Mouse (Mus musculus): ENCODE results near the gene Ulk3. TPM values are rescaled to one million over a fixed set of nuclear protein-coding genes. Genes with fewer than 3 reads are reported as not detected.

The Ulk3 gene
- total and polyA plus RNA-seq, 3 experiments: 2.6 to 11.4 (median 10.0) TPM

GRCm38 (mm10) chr9:57644944-57645893 is 56.0 kb downstream of the Ulk3 start (continued):
- TF ChIP-seq IRF4 (IDR thresholded peaks at IDR 0.05; ENCODE audit: low read depth, low read length) (peak; percentile 54; the same call in 1 of the 2 replicates), CTCF (conservative IDR thresholded peaks at IDR 0.05 in 1 of 2, IDR thresholded peaks at IDR 0.05 in 1 of 2; ENCODE audit: low read depth in 2 of 2, low read length in 2 of 2) (peak; percentile 40 to 89; a peak in 3 of 4 replicates), MAZ (IDR thresholded peaks at IDR 0.05; ENCODE audit: low read depth, low read length) (peak; percentile 88), UBTF (IDR thresholded peaks at IDR 0.05; ENCODE audit: low read depth, low read length) (peak; percentile 97), NRF1 (IDR thresholded peaks at IDR 0.05; ENCODE audit: low read depth, low read length) (peak; percentile 97), MXI1 (IDR thresholded peaks at IDR 0.05; ENCODE audit: low read depth, low read length) (peak; percentile 52; the same call in 1 of the 2 replicates), ZNF384 (IDR thresholded peaks at IDR 0.05; ENCODE audit: low read depth, low read length) (no peak), ZMIZ1 (IDR thresholded peaks at IDR 0.05; ENCODE audit: low read depth, low read length) (peak; percentile 42; the same call in 1 of the 2 replicates), HCFC1 (IDR thresholded peaks at IDR 0.05; ENCODE audit: low read depth, low read length) (peak; percentile 56), BHLHE40 (IDR thresholded peaks at IDR 0.05; ENCODE audit: low read depth, low read length) (peak; percentile 61; the same call in 1 of the 2 replicates)

Other genes with a start within 250 kb of the Ulk3 start
- gene Ppcdc, start 149.3 kb upstream of the Ulk3 start, total RNA-seq (2012; rRNA removed): 39.6 and 50.3 TPM in 2 replicates
- 44.1 and 44.9 TPM in 2 replicates for gene Ppcdc, start 149.3 kb upstream of the Ulk3 start, total RNA-seq (2014; rRNA removed)
- gene Ppcdc, start 149.3 kb upstream of the Ulk3 start, polyA plus RNA-seq (2012; ENCODE audit: insufficient read length, low read depth): 36.2 and 38.8 TPM in 2 replicates
- gene Scamp5, start 121.4 kb upstream of the Ulk3 start, total RNA-seq (2012; rRNA removed): 2.1 and 2.7 TPM in 2 replicates
- 0.34 and 0.54 TPM in 2 replicates for gene Scamp5, start 121.4 kb upstream of the Ulk3 start, total RNA-seq (2014; rRNA removed)
- 0.48 and 0.99 TPM in 2 replicates for gene Scamp5, start 121.4 kb upstream of the Ulk3 start, polyA plus RNA-seq (2012; ENCODE audit: insufficient read length, low read depth)
- gene Rpp25, start 85.4 kb upstream of the Ulk3 start, total RNA-seq (2012; rRNA removed): 0.21 TPM in 1 of 2 replicates, not detected in the other
- gene Rpp25, start 85.4 kb upstream of the Ulk3 start, total RNA-seq (2014; rRNA removed): not detected in 2 replicates
- not detected in 2 replicates for gene Rpp25, start 85.4 kb upstream of the Ulk3 start, polyA plus RNA-seq (2012; ENCODE audit: insufficient read length, low read depth)
- gene Cox5a, start 68.2 kb upstream of the Ulk3 start, total RNA-seq (2012; rRNA removed): 179 and 203 TPM in 2 replicates
- 229 and 257 TPM in 2 replicates for gene Cox5a, start 68.2 kb upstream of the Ulk3 start, total RNA-seq (2014; rRNA removed)
- 255 and 279 TPM in 2 replicates for gene Cox5a, start 68.2 kb upstream of the Ulk3 start, polyA plus RNA-seq (2012; ENCODE audit: insufficient read length, low read depth)
- 10.6 and 11.8 TPM in 2 replicates for gene Fam219b, start 51.9 kb upstream of the Ulk3 start, total RNA-seq (2012; rRNA removed)
- 8.3 and 9.3 TPM in 2 replicates for gene Fam219b, start 51.9 kb upstream of the Ulk3 start, total RNA-seq (2014; rRNA removed)
- gene Fam219b, start 51.9 kb upstream of the Ulk3 start, polyA plus RNA-seq (2012; ENCODE audit: insufficient read length, low read depth): 9.2 and 10.2 TPM in 2 replicates
- gene Mpi, start 36.7 kb upstream of the Ulk3 start, total RNA-seq (2012; rRNA removed): 28.6 and 33.2 TPM in 2 replicates
- gene Mpi, start 36.7 kb upstream of the Ulk3 start, total RNA-seq (2014; rRNA removed): 28.2 and 29.0 TPM in 2 replicates
- gene Mpi, start 36.7 kb upstream of the Ulk3 start, polyA plus RNA-seq (2012; ENCODE audit: insufficient read length, low read depth): 36.7 and 37.3 TPM in 2 replicates
- 52.2 and 60.9 TPM in 2 replicates for gene Scamp2, start 28.5 kb upstream of the Ulk3 start, total RNA-seq (2012; rRNA removed)
- gene Scamp2, start 28.5 kb upstream of the Ulk3 start, total RNA-seq (2014; rRNA removed): 38.6 and 46.4 TPM in 2 replicates
- gene Scamp2, start 28.5 kb upstream of the Ulk3 start, polyA plus RNA-seq (2012; ENCODE audit: insufficient read length, low read depth): 77.2 and 91.6 TPM in 2 replicates
- not detected in 2 replicates for gene Cplx3, start 16.8 kb downstream of the Ulk3 start, total RNA-seq (2012; rRNA removed)
- not detected in 2 replicates for gene Cplx3, start 16.8 kb downstream of the Ulk3 start, total RNA-seq (2014; rRNA removed)
- 0.09 TPM in 1 of 2 replicates, not detected in the other for gene Cplx3, start 16.8 kb downstream of the Ulk3 start, polyA plus RNA-seq (2012; ENCODE audit: insufficient read length, low read depth)
- 0.08 TPM in 1 of 2 replicates, not detected in the other for gene Lman1l, start 31.3 kb downstream of the Ulk3 start, total RNA-seq (2012; rRNA removed)
- gene Lman1l, start 31.3 kb downstream of the Ulk3 start, total RNA-seq (2014; rRNA removed): not detected in 2 replicates
- gene Lman1l, start 31.3 kb downstream of the Ulk3 start, polyA plus RNA-seq (2012; ENCODE audit: insufficient read length, low read depth): 0.19 and 0.29 TPM in 2 replicates
- 111 and 122 TPM in 2 replicates for gene Csk, start 64.2 kb downstream of the Ulk3 start, total RNA-seq (2012; rRNA removed)
- 111 and 125 TPM in 2 replicates for gene Csk, start 64.2 kb downstream of the Ulk3 start, total RNA-seq (2014; rRNA removed)
- 139 and 153 TPM in 2 replicates for gene Csk, start 64.2 kb downstream of the Ulk3 start, polyA plus RNA-seq (2012; ENCODE audit: insufficient read length, low read depth)
- gene Cyp1a2, start 94.3 kb downstream of the Ulk3 start, total RNA-seq (2012; rRNA removed): not detected in 2 replicates
- gene Cyp1a2, start 94.3 kb downstream of the Ulk3 start, total RNA-seq (2014; rRNA removed): not detected in 2 replicates
- not detected in 2 replicates for gene Cyp1a2, start 94.3 kb downstream of the Ulk3 start, polyA plus RNA-seq (2012; ENCODE audit: insufficient read length, low read depth)
- gene Cyp1a1, start 98.5 kb downstream of the Ulk3 start, total RNA-seq (2012; rRNA removed): 0.08 and 0.13 TPM in 2 replicates
- gene Cyp1a1, start 98.5 kb downstream of the Ulk3 start, total RNA-seq (2014; rRNA removed): 0.11 and 0.19 TPM in 2 replicates
- not detected in 2 replicates for gene Cyp1a1, start 98.5 kb downstream of the Ulk3 start, polyA plus RNA-seq (2012; ENCODE audit: insufficient read length, low read depth)
- gene Edc3, start 119.1 kb downstream of the Ulk3 start, total RNA-seq (2012; rRNA removed): 9.6 and 10.6 TPM in 2 replicates
- gene Edc3, start 119.1 kb downstream of the Ulk3 start, total RNA-seq (2014; rRNA removed): 10.9 and 13.6 TPM in 2 replicates
- gene Edc3, start 119.1 kb downstream of the Ulk3 start, polyA plus RNA-seq (2012; ENCODE audit: insufficient read length, low read depth): 24.1 and 27.9 TPM in 2 replicates
- 39.9 and 46.7 TPM in 2 replicates for gene Clk3, start 176.4 kb downstream of the Ulk3 start, total RNA-seq (2012; rRNA removed)
- gene Clk3, start 176.4 kb downstream of the Ulk3 start, total RNA-seq (2014; rRNA removed): 69.0 and 87.7 TPM in 2 replicates
- 62.4 and 67.9 TPM in 2 replicates for gene Clk3, start 176.4 kb downstream of the Ulk3 start, polyA plus RNA-seq (2012; ENCODE audit: insufficient read length, low read depth)
- 33.4 and 33.8 TPM in 2 replicates for gene Arid3b, start 247.3 kb downstream of the Ulk3 start, total RNA-seq (2012; rRNA removed)
- gene Arid3b, start 247.3 kb downstream of the Ulk3 start, total RNA-seq (2014; rRNA removed): 14.2 and 16.7 TPM in 2 replicates
- 75.9 and 105 TPM in 2 replicates for gene Arid3b, start 247.3 kb downstream of the Ulk3 start, polyA plus RNA-seq (2012; ENCODE audit: insufficient read length, low read depth)

All from CH12.LX (cell line).